Mouse (Mus musculus): Measurements from ENCODE around the gene Schip1. TPM values are rescaled to one million over a fixed set of nuclear protein-coding genes. Genes with fewer than 3 reads are reported as not detected.

Schip1 gene
- total RNA-seq, 2 experiments from 2014 or later: 317 to 338 TPM

DNA sequence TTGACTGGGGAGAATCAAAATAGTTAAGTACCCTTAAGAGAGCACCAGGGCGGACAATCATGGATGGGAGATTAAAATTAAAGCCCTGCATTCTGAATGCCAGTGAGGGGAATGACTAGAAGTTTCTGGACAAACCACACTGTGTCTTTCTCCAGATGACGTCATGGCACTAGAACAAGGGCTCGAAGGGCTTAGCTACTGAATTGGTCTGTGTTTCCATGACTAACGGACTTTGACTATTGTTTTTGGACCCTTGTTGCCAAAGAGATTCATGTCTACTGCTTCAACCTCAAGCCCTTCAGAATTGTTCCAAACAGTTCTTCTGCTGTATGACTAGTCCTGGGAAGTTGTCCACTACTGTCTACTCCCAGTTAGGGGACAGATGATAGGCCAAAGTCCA, 467.3 kb downstream of the Schip1 start:
- DNase-seq (ENCODE audit: extremely low spot score in 1 of 2, low spot score in 1 of 2): no peak

DNA sequence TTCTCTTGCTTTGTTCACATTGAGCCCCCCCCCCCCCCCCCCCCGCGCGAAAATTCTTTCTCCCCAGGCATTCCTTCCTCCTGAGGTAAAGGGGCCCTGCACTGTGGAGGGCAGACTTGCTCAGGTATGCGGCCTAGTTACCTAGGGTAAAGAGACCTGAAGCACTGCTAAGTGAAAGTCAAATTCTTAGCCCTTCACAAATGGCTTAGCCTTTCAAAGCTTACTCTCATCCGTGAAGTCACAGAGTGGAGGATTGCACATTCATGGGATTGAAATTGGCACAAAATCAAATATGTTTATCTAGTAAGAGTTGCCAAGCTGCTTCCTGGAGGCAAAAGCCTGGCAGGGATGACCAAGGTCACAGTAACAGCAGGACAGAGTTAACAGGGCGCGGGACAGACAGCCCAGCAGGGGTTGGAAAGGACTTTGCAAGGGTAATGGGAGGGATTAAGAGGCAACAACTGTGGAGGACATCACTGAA, 470.0 kb downstream of the Schip1 start:
- DNase-seq (ENCODE audit: extremely low spot score in 1 of 2, low spot score in 1 of 2): no peak

DNA sequence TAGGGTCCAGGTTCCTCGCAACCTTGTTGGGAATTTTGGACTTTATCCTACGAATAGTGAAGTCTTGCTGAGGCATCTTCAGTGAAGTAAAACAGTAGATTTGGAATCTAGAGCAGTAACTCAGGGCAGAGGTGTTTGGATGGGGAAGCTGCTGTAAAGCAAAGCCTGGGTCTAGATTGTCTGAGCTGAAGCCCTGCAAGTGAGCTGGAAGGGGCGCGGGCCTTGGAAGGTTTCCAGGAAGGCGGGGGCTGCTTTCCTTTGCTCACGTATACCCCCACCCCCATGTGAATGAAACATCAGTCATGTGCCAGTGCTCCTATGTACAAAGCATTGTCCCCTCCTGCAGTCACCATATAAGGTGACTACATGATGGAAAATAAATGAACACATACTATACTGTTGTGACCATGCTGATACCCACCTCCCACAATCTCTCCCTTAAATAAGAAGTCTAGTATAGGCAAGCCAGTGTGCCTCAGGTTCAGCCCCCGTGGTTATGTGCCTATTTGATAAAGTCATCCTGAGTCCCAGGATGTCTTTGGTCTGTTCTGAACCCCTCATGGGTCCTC, 470.6 kb downstream of the Schip1 start:
- no peak for DNase-seq (ENCODE audit: extremely low spot score in 1 of 2, low spot score in 1 of 2)

DNA sequence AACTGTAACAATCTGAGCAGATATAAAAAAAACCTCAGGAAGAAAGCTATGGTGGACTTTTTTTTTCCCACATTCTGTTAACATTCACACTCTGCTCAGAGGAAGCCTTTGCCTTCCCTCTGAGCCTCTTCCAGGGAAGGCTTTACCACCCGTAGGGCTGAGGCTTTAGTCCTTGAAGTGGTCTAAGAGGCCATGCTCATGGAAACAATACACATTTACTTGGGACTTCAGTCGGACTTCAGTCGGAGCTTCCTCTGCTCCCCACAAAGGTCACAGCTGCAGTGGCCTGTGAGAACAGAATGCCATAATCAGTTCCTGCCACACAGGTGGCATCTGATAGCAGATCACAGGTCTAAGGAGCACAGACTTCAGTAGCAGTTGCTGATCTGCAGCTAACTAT, 471.5 kb downstream of the Schip1 start:
- no peak for DNase-seq (ENCODE audit: extremely low spot score in 1 of 2, low spot score in 1 of 2)

DNA sequence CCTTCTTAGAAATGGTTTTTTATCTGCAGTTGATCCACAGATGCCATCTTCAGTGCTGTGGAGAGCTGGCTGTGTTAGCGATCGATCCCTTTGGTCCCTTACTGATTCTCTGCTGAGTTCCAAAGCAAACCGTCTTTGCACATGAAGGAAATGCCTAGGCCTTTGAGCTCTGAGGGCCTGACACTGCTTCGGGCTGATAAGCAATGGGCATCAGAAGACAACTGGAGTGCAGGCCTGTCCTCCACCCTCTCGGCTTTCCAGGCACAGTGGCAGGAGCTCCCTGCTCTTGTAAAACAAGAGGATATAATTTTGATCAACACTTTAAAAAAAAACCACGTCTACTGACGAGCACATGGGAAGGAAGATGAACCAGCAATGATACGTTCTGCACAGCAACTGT, 477.1 kb downstream of the Schip1 start:
- DNase-seq (ENCODE audit: extremely low spot score in 1 of 2, low spot score in 1 of 2): no peak

DNA sequence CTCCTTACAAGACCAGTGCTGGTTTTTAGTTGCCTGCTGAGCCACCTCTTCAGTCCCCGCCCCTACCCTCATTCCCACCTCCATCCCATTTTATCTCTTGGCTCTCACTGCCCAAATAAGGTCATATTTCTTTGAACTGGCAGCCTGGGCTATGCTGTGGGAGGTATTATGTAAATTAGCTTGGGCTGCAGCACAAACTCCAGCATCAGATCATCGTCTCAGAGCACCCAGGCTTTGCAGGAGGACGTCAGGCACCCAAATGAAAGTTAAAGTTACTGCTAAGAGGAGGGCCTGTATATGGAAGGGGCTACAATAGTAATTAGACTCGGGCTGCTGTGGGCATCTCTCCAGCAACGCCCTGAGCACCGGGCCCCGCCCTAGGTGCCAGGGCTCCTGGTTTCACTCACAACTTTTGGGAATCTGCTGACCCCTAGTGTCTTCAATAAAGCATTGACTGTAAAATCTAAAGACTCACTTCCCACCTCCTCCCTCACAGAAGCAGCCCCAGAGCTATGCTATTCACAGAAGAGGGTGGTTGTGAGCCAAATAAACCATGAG, 478.4 kb downstream of the Schip1 start:
- peak; percentile 51 to 54 for DNase-seq (ENCODE audit: extremely low spot score in 1 of 2, low spot score in 1 of 2)

DNA sequence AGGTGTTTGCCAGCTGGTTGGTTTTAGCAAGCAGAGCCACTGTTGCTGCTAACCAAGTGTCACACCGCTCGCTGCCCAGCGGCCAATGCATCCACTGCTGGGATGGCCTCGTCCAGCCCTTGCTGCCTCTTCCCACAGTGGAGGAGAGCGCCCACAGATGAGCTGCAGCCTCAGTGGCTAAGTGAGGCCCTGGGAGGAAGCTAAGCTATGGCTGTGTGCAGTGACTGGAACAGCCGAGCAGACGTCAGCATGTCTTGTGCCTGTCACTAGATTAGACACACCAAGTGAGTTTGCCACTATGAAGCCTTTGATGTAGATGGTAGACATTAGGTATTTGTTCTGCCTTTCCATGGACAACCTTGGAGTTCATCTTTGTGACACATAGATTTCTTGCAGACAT, 480.2 kb downstream of the Schip1 start:
- DNase-seq (ENCODE audit: extremely low spot score in 1 of 2, low spot score in 1 of 2): no peak

DNA sequence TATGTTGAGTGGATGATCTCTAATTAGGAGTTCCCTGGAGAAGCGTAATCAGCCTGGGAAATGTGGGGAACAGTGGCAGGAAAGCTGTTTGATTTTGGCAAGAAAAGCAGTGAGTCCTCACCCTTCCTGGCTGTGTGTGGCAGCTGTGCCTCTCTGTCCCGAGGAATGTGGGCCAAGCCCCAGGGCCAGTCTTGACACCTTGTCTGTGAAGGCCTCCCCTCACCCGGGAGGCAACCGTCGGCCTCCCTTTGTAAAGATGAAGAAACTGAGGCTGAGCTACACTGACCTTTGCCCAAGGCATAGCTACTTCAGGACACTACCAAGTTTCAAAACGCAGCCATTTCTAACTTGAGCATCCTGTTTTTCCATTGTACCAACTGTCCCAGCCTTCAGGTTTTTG, 481.3 kb downstream of the Schip1 start:
- DNase-seq (ENCODE audit: extremely low spot score in 1 of 2, low spot score in 1 of 2): no peak

DNA sequence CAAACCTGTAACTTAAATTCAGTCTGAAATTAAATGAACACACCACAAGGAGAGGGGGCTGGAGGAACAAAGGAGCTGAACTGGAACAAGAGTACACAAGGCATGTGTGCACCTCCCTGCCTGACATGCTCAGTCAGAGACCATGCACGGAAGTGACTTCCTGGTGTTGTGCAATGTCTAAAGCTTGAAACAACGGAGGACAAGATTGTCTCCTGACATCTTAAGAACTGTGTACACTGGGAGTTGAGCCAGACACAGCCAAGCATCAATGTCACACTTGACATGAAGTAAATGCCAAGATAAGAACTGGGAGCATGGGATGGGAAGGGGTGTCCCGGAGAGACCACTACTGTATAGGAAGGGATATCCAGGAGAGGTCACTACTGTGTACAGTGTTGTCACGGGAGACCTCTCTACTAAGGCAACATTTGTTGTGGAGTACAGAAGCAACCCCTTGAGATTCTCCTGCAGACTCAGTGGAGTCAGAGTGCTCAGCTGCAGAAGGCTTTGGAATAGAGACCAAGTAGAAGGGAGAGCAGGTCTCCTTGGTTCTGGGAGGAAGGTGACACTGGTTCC, 490.6 kb downstream of the Schip1 start:
- no peak for DNase-seq (ENCODE audit: extremely low spot score in 1 of 2, low spot score in 1 of 2)

DNA sequence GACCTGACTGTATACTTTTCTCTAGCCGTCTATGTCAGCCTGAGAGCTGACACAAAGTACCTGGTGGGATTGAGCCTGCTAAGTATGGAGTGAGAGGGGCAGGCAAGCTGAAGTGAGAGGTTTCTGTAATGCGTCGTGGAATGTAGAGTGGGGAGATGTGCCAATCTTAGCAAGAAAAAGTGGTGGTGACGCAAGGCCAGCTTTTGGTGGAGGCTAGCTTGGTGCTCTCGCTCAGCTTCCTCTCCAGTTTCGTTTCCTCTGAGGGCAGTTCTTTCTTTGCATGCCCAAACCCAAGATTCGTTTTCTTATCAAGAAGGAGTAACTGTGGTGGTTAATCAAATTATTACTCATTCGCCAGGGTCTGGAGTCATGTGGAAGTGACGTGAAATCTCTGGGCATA, 492.3 kb downstream of the Schip1 start:
- no peak for DNase-seq (ENCODE audit: extremely low spot score in 1 of 2, low spot score in 1 of 2)

DNA sequence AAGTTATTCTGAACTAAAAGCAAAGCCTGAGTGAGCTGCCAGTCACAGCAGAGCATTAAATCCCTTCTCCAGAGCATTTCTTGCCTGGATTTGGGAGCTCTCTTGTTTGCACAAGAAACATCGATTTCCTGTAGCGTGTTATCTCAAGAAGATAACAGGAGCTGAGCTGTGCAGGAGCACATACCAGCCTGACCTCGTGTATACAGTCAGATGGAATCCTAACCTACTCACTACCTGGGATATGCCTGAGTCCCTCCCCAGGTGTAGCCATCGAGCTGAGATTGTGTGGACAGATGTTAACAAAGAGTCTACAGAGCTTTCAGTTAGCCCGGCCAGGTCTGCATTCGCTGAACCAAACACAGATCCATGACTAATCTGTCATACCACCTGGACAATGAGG, 494.1 kb downstream of the Schip1 start:
- DNase-seq (ENCODE audit: extremely low spot score in 1 of 2, low spot score in 1 of 2): no peak

DNA sequence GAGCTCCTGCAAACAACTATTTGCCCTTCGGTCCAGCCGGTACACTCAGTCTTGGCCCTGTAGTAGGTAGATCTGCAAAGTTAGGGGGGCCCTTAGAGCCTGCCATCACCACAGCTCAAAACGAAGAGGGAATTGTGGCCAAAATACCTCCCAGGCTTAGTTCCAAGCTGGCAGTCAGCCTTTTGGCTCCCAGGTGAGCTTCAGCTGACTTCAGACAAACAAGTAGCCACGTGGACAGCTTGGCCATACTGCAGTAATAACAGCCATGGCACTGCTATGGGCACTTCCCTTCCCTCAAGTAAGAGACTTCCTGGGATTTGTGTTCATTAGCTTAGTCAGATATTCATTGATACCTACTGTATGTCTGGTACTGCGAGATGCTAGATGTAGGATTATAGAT, 495.5 kb downstream of the Schip1 start:
- no peak for DNase-seq (ENCODE audit: extremely low spot score in 1 of 2, low spot score in 1 of 2)

DNA sequence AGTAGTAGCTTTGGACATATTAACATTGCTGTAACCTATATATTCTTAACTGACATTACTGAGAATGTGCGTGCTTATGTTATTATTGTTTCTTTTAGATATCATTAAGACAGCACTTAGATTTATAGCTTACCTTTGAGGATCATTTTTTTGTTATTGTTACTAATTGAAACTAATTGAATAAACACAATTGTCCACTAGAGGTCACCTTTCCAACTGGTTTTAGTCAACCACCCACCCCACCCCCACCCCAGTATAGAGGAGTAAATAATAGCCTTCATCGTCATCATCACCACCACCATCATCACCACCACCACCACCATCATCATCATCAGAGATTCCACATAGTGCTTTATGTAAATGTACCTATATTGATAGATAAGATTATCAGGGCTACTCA, 498.2 kb downstream of the Schip1 start:
- DNase-seq (ENCODE audit: extremely low spot score in 1 of 2, low spot score in 1 of 2): no peak

DNA sequence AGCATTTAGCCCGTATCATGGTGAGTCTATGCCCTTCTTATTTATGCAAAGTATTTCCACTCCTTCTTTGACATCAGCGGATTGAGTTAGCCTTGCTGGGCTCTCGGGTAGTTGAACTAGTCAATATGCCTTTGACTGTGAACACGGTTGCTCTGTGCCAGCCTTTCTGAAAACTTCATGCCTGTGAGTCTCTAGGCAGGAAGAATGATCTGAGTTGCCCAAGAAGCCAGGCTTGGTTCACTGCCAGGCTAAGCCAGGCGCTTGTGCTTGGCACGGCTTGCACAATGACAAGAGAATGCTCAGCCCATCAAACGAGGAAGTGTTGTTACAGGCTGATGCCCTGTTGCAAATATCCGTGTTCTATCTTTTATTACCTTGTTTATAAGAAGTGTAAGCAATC, 499.3 kb downstream of the Schip1 start:
- no peak for DNase-seq (ENCODE audit: extremely low spot score in 1 of 2, low spot score in 1 of 2)

DNA sequence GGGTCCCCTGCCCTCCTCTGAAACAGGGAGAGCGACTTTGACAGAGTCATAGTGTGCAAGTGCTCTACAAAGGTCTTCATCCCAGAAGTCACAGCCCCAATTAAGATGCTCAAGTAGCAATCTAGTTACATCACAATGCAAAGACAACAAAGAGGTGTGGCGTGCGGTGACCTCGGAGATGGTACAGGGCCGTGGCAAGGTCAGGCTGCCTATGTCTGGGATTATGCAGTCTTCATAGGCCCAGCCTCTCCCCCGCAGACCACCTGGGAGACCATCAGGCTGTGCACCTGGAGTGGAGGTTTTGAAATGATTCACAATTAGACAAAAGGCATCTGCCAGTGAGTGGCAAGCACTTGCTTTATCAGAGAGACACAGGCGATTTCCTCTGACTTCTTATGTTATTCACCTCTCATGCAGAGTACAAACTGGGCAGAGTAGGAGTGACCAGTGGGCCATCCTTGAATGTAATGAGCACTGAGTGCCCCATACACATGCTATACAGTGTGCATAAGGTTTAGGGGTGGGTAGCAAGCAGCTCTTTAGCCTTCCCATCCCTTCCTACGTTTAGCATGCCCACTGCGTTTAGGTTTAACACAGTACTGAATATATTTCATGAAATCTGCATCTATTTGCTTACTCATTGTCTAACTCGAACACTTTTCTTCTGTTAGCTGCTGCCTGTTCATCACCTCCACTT, 500.5 kb downstream of the Schip1 start:
- no peak for DNase-seq (ENCODE audit: extremely low spot score in 1 of 2, low spot score in 1 of 2)

DNA sequence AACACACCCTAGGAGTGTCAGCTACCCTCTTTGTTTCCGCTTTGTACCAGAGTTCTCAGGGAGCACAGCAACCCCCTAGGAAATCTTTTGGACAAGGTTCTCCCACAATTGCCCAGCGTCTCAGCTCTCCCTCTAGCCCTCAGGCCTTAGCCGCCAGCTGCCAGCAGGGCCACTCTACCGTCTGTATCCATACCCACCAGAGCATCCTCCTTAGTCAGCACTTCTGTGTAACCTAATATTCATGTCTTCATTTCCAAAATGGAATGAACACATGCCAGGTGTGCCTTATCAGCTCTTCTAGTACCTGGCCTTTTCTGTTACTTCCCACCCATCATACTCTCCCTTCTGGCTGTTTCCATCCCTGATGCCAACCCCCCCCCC, 501.1 kb downstream of the Schip1 start:
- no peak for DNase-seq (ENCODE audit: extremely low spot score in 1 of 2, low spot score in 1 of 2)

DNA sequence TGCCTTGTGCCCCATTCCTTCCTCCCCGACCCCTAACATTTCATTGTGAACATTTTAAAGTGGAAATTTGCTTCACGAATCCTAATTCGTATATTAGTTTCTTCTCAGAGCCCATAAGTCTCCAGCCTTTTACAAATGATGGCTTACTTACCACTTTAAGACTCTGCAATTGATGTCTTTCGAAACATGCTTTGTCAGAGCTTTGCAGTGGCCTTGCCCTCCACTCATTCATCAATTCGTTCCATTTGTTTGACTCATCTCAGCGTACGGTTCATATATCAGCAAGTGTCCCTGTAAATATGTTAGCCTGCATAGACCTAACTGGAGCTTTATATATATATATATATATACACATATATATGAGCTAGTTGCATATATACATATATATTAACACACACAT, 503.0 kb downstream of the Schip1 start:
- no peak for DNase-seq (ENCODE audit: extremely low spot score in 1 of 2, low spot score in 1 of 2)

DNA sequence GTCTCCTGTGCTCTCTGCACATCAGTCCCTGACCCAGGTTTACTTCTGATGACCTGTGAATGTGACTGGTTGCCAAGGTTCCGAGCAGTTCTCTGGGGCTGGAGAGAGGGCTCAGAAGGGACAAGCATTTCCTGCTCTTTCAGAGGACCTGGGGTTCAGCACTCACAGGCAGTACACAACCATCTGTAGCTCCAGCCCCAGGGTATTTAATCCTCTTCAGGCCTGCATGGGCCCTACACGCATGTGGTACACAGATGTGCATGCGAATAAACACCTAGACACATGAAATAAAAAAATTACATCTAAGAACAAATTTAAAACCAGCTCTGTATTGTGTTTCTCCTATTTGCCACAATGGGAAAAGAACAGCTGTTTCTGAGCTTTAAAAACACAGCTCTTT, 503.5 kb downstream of the Schip1 start:
- no peak for DNase-seq (ENCODE audit: extremely low spot score in 1 of 2, low spot score in 1 of 2)

DNA sequence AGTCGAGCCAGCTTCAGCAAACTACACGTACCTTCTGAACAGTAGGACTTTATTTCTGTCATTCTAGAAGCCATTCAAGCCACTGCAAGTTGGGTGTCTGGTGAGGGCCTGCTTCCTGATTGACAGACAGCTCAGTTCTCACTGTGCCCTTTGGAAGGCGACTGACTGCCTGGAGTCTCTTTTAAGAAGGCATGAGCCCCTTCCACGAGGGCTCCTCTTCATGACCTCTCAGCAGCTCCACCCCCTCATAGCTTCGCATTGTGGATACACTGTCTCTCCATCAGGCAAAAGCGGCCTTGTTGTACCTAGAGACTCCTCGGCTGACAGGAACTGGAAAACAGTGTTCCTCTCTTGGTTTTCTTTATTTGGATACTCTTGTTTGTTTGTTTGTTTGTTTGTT, 504.1 kb downstream of the Schip1 start:
- DNase-seq (ENCODE audit: extremely low spot score in 1 of 2, low spot score in 1 of 2): no peak

DNA sequence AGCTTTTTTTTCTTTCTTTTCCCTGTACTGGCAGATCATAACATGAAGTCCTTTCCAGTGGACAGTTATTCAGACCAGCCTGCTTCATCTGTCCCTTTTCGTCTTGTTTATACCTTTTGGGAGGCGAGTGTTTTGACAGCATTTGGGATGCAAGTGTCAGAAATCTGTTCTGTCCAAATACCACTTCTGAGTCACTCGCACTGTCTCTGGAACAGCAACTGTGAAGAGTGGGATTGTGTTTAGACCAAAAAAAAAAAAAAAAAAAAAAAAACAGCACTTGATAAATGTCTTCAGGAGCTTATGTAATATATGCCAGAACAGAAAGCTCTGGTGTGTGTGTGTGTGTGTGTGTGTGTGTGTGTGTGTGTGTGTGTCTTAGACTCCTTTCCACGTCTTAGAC, 505.7 kb downstream of the Schip1 start:
- no peak for DNase-seq (ENCODE audit: extremely low spot score in 1 of 2, low spot score in 1 of 2)

DNA sequence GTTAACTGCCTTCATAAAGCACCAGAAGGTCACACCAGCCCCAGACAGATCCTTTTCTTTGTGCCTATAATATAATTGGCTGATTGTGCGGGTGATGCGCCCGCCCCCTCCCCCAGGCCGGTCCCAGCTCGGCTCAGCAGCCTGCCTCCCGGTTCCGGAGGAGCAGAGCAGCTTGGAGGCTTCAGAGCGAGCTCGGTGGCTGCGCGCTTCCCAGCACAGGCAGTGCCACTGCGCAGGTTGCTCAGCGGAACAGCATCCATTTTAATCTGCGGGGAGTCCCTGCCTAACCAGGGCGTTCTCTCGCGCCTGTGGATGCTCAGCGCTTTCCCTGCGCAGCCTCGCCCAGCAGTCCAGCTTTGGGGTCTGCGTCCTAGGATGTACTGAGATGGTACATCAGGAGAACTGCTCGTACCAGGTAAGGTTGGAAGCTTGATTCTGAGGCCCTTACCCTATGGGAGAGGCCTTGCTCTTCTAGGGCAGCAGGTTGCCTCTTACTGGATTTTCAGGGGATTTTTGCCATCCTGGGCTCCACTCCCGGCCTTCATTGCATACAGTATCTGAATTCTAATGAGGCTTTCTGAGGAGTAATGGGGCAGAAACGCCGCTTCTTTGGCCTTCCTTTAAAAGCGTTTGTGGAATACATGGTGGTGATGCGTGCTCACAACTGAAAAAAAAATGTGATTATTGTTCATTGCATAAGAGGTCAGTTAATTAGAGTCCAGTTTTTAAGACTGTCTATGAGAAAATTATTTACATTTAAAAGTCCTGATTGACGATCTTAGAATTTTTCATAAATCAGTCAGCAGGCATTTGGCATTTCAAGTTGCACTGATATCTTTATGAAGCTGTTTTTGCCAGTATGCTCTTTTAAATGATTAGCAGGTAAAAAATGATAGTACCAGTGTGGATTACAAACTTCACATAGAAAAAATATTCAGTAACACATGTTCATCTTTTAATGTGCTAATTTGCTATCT, 507.9 kb downstream of the Schip1 start:
- peak; percentile 73 to 80 for DNase-seq (ENCODE audit: extremely low spot score in 1 of 2, low spot score in 1 of 2)
